Mouse (Mus musculus): ENCODE data around the gene Gm21974. TPM values are rescaled to one million over a fixed set of nuclear protein-coding genes. Genes with fewer than 3 reads are reported as not detected.
"Not testable (repeated sequence)": the region's sequence is repeated elsewhere in the genome, so short reads cannot be mapped to it uniquely, and the experiment has no call there.

Gm21974 gene
- polyA plus RNA-seq, 1 experiment from 2014 or later: not detected

DNA sequence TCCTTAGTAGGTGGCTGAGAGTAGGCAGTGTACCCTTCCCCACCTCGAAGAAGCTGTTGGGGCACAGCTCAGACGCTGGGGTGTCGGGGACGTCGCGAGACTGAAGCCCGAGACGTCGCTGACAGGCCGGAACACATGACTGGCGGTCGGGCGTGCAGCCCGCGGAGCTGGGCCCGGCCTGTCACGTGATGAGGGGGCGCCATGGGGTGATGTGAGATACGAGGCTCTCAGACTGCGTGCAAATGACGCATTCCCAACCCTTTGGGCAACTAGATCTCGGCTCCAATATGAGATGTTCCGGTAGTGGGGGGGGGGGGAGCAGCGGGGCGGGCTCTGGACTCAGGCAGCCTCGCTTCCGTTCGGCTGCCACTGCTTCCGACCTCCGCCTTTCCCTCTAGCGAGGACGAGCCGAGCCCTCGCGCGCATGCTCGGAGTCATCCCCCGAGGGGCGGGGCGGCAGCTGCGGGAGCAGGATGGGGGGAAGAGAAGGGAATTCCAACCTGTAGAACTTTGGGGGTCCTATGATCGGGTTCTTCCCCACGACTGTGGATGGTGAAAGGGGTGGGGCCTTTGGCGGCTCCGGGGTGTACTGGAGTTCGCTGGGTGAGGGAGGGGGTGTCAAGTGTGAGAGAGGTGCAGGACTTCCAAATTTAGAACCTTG, 53.8 kb downstream of the Gm21974 start:
- Histone ChIP-seq H3K4me3 (peak overlapping the region; percentile 75), H3K4me2 (peak overlapping the region; percentile 91), H3K27me3 (replicated peaks) (no peaks in the 10 kb centered on the region), H3K27ac (replicated peaks) (peak overlapping the region; percentile 97), H3K9me3 (no peaks in the 10 kb centered on the region), H3K9ac (peak overlapping the region; percentile 97), H3K4me1 (peaks cover 15% of the 10 kb centered on the region), H3K36me3 (peaks cover 31% of the 10 kb centered on the region)
- peak; percentile 89 for ATAC-seq (ENCODE audit: extremely low read depth, insufficient number of reproducible peaks, low FRiP score, low TSS enrichment)
- under 1% methylated on average over 45 of the region's 46 CpGs for WGBS

GRCm38 (mm10) chr7:127840886-127841285, 54.4 kb downstream of the Gm21974 start:
- Histone ChIP-seq H3K27ac (replicated peaks) (peak overlapping the region; percentile 97), H3K4me3 (peak overlapping the region; percentile 75), H3K9ac (peak overlapping the region; percentile 97), H3K27me3 (replicated peaks) (no peaks in the 10 kb centered on the region; the same call in 1 of the 2 replicates), H3K4me2 (peak overlapping the region; percentile 91), H3K9me3 (no peaks in the 10 kb centered on the region), H3K4me1 (peaks cover 15% of the 10 kb centered on the region), H3K36me3 (peaks cover 25% of the 10 kb centered on the region)
- no peak for ATAC-seq (ENCODE audit: extremely low read depth, insufficient number of reproducible peaks, low FRiP score, low TSS enrichment)
- 3% methylated on average over 15 of the region's 15 CpGs for WGBS

- peaks cover 19% of the 10 kb centered on the region for H3K36me3 ChIP-seq
- H3K27me3 ChIP-seq (replicated peaks); H3K4me3 ChIP-seq; H3K9ac ChIP-seq; H3K9me3 ChIP-seq; H3K27ac ChIP-seq (replicated peaks); ATAC-seq (ENCODE audit: extremely low read depth, insufficient number of reproducible peaks, low FRiP score, low TSS enrichment): not testable (repeated sequence)
- 68% methylated on average over 2 of the region's 2 CpGs for WGBS
- H3K4me1 ChIP-seq: peaks cover 15% of the 10 kb centered on the region
- H3K4me2 ChIP-seq: peak overlapping the region; percentile 91; the same call in 1 of the 2 replicates
These were observed 55.2 kb downstream of the Gm21974 start for GRCm38 (mm10) chr7:127840031-127840430.

GRCm38 (mm10) chr7:127837878-127838277, 57.4 kb downstream of the Gm21974 start:
- H3K27me3 ChIP-seq (replicated peaks); H3K4me3 ChIP-seq; H3K9ac ChIP-seq; H3K9me3 ChIP-seq; H3K4me2 ChIP-seq; H3K36me3 ChIP-seq; ATAC-seq (ENCODE audit: extremely low read depth, insufficient number of reproducible peaks, low FRiP score, low TSS enrichment); H3K27ac ChIP-seq (replicated peaks): not testable (repeated sequence)
- 68% methylated on average over 4 of the region's 4 CpGs for WGBS
- H3K4me1 ChIP-seq: peaks cover 13% of the 10 kb centered on the region

DNA sequence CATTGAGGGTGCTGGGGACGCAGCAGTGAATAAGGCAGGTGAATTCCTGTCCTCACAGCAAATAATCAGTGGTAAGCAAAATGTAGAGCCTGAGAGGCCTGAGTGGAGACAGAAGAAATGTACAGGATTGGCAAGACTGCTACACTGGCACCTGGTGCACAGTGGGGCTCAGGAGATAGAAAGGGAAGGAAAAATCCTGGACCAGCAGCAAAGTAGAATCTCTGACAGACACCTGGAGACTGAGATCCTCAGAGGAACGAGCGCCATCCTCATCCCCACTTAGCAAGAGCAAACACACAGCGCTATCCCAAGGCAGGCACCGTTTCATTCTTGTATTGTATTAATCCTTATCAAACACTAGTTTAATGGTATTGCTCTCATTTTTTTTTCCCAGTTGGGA, 57.8 kb downstream of the Gm21974 start:
- 86% methylated on average over 5 of the region's 5 CpGs for WGBS

More for the DNA sequence above, 57.8 kb downstream of the Gm21974 start:
- H3K36me3 ChIP-seq: no peaks in the 10 kb centered on the region
- no peak for ATAC-seq (ENCODE audit: extremely low read depth, insufficient number of reproducible peaks, low FRiP score, low TSS enrichment)
- no peak overlapping the region for H3K27ac ChIP-seq (replicated peaks)
- H3K4me1 ChIP-seq: peaks cover 9% of the 10 kb centered on the region
- H3K9ac ChIP-seq: no peak overlapping the region
- no peaks in the 10 kb centered on the region; the same call in 1 of the 2 replicates for H3K27me3 ChIP-seq (replicated peaks)
- H3K4me3 ChIP-seq: no peak overlapping the region
- H3K9me3 ChIP-seq: no peaks in the 10 kb centered on the region
- H3K4me2 ChIP-seq: no peak overlapping the region

Other genes starting within 250 kb of the Gm21974 start
- gene Bcl7c, start 186.5 kb downstream of the Gm21974 start, polyA plus RNA-seq (2015; fragmentation: Nextera tagmentation; extraction: Ambion mirVana): 30.7 and 35.8 TPM in 2 replicates
- 4.6 TPM in 2 replicates for gene Ctf1, start 182.7 kb downstream of the Gm21974 start, polyA plus RNA-seq (2015; fragmentation: Nextera tagmentation; extraction: Ambion mirVana)
- gene Ctf2, start 163.3 kb downstream of the Gm21974 start, polyA plus RNA-seq (2015; fragmentation: Nextera tagmentation; extraction: Ambion mirVana): 0.08 TPM in 1 of 2 replicates, not detected in the other
- 1.8 and 3.0 TPM in 2 replicates for gene Fbxl19, start 150.9 kb downstream of the Gm21974 start, polyA plus RNA-seq (2015; fragmentation: Nextera tagmentation; extraction: Ambion mirVana)
- gene Orai3, start 125.6 kb downstream of the Gm21974 start, polyA plus RNA-seq (2015; fragmentation: Nextera tagmentation; extraction: Ambion mirVana): 15.8 and 15.9 TPM in 2 replicates
- gene Setd1a, start 118.8 kb downstream of the Gm21974 start, polyA plus RNA-seq (2015; fragmentation: Nextera tagmentation; extraction: Ambion mirVana): 12.6 and 17.0 TPM in 2 replicates
- not detected in 2 replicates for gene Gm49388, start 109.8 kb downstream of the Gm21974 start, polyA plus RNA-seq (2015; fragmentation: Nextera tagmentation; extraction: Ambion mirVana)
- 19.5 and 21.6 TPM in 2 replicates for gene Hsd3b7, start 94.8 kb downstream of the Gm21974 start, polyA plus RNA-seq (2015; fragmentation: Nextera tagmentation; extraction: Ambion mirVana)
- gene Stx4a, start 71.2 kb downstream of the Gm21974 start, polyA plus RNA-seq (2015; fragmentation: Nextera tagmentation; extraction: Ambion mirVana): 39.2 and 48.9 TPM in 2 replicates
- 1.1 and 1.7 TPM in 2 replicates for gene Stx1b, start 70.9 kb downstream of the Gm21974 start, polyA plus RNA-seq (2015; fragmentation: Nextera tagmentation; extraction: Ambion mirVana)
- 5.6 and 6.6 TPM in 2 replicates for gene Zfp646, start 19.2 kb downstream of the Gm21974 start, polyA plus RNA-seq (2015; fragmentation: Nextera tagmentation; extraction: Ambion mirVana)
- 9.7 and 10.4 TPM in 2 replicates for gene Zfp668, start 18.6 kb downstream of the Gm21974 start, polyA plus RNA-seq (2015; fragmentation: Nextera tagmentation; extraction: Ambion mirVana)
- 1.4 and 1.5 TPM in 2 replicates for gene Prss53, start 4.5 kb downstream of the Gm21974 start, polyA plus RNA-seq (2015; fragmentation: Nextera tagmentation; extraction: Ambion mirVana)
- gene Vkorc1, start 163 bp upstream of the Gm21974 start, polyA plus RNA-seq (2015; fragmentation: Nextera tagmentation; extraction: Ambion mirVana): 109 and 120 TPM in 2 replicates
- 145 and 150 TPM in 2 replicates for gene Bckdk, start 8.6 kb upstream of the Gm21974 start, polyA plus RNA-seq (2015; fragmentation: Nextera tagmentation; extraction: Ambion mirVana)
- 25.1 and 27.0 TPM in 2 replicates for gene Kat8, start 17.1 kb upstream of the Gm21974 start, polyA plus RNA-seq (2015; fragmentation: Nextera tagmentation; extraction: Ambion mirVana)
- 1.6 and 1.8 TPM in 2 replicates for gene Prss8, start 34.6 kb upstream of the Gm21974 start, polyA plus RNA-seq (2015; fragmentation: Nextera tagmentation; extraction: Ambion mirVana)
- gene Prss36, start 51.3 kb upstream of the Gm21974 start, polyA plus RNA-seq (2015; fragmentation: Nextera tagmentation; extraction: Ambion mirVana): 8.4 and 8.6 TPM in 2 replicates
- gene Fus, start 72.0 kb upstream of the Gm21974 start, polyA plus RNA-seq (2015; fragmentation: Nextera tagmentation; extraction: Ambion mirVana): 310 and 313 TPM in 2 replicates
- 39.1 and 42.6 TPM in 2 replicates for gene Pycard, start 98.4 kb upstream of the Gm21974 start, polyA plus RNA-seq (2015; fragmentation: Nextera tagmentation; extraction: Ambion mirVana)
- 0.76 and 1.0 TPM in 2 replicates for gene Trim72, start 108.5 kb upstream of the Gm21974 start, polyA plus RNA-seq (2015; fragmentation: Nextera tagmentation; extraction: Ambion mirVana)
- gene Itgam, start 167.2 kb upstream of the Gm21974 start, polyA plus RNA-seq (2015; fragmentation: Nextera tagmentation; extraction: Ambion mirVana): 0.31 and 0.51 TPM in 2 replicates
- gene Gm49368, start 167.2 kb upstream of the Gm21974 start, polyA plus RNA-seq (2015; fragmentation: Nextera tagmentation; extraction: Ambion mirVana): not detected in 2 replicates
- 0.11 and 0.15 TPM in 2 replicates for gene Itgax, start 234.1 kb upstream of the Gm21974 start, polyA plus RNA-seq (2015; fragmentation: Nextera tagmentation; extraction: Ambion mirVana)